15 mouse cellular contexts compared by ENCODE assay signal in the genomic region with DNA sequence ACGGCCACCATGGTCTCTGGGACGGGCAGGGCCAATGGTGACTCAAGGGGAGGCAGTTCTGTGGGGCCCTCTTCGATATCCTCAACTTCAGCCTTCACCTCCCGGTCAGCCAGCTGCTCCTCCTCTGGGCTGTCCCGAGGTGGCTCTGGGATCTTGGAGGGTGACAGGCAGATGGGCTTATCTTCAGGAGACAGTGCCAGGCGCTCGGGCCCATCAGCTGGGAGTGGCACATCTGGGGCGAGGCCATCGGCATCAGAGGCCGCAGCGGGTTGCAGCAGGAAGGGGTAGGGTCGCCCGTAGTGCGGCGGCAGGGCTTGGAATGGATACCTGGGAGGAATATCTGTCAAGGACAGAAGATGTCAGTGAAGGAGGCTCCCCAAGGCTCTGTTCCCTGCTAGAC. TPM values are rescaled to one million over a fixed set of nuclear protein-coding genes. Genes with fewer than 3 reads are reported as not detected.
DNase-seq lines count a peak whose midpoint lies in the region; ATAC-seq and TF ChIP-seq lines count a peak whose summit lies in the region.
"Had no signal": no experiment of that assay in that cellular context is flagged by ENCODE, and none has a peak within 500 bp of the region (broad histone marks: within the 10 kb centered on the region; RNA-seq: fewer than 3 reads in every experiment).

No protein-coding gene starts in this region.

- ATAC-seq in forebrain, embryonic 13.5 days = no peak
- no peak for ATAC-seq in forebrain, embryonic 11.5 days (replicated peaks; ENCODE audit: low FRiP score)
- no peak for ATAC-seq in stomach, embryonic 16.5 days (ENCODE audit: insufficient read depth, low FRiP score)
- no peak for ATAC-seq in stomach, postnatal 0 days (ENCODE audit: low FRiP score, low TSS enrichment)
- ATAC-seq in liver, embryonic 14.5 days (ENCODE audit: insufficient read depth) = peak; percentile 84
- ATAC-seq: forebrain, embryonic 14.5 days; inflammation-experienced regulatory T-cells, adult 6 months had no signal

- 0 out of 2 replicates have a peak overlapping the region, but pooled peaks have one; percentile 12 for H3K27ac ChIP-seq in forebrain, embryonic 13.5 days
- H3K27ac ChIP-seq in forebrain, embryonic 11.5 days (ENCODE audit: low read depth, low read length) = no peak overlapping the region
- no peak overlapping the region for H3K27ac ChIP-seq in stomach, embryonic 16.5 days (ENCODE audit: low read length)
- no peak overlapping the region for H3K27ac ChIP-seq in stomach, postnatal 0 days (replicated peaks)
- no peak overlapping the region for H3K27ac ChIP-seq in liver, embryonic 14.5 days
- H3K27ac ChIP-seq: hindbrain, embryonic 12.5 days had no signal

- peaks cover 86% of the 10 kb centered on the region for H3K36me3 ChIP-seq in forebrain, embryonic 13.5 days (ENCODE audit: poor library complexity, severe bottlenecking)
- H3K36me3 ChIP-seq in forebrain, embryonic 11.5 days (ENCODE audit: control insufficient read depth, insufficient read depth, low read length) = peaks cover 34% of the 10 kb centered on the region
- peaks cover 31% of the 10 kb centered on the region for H3K36me3 ChIP-seq in stomach, embryonic 16.5 days (ENCODE audit: control insufficient read depth, insufficient read depth, low read length)
- H3K36me3 ChIP-seq in stomach, postnatal 0 days (ENCODE audit: control insufficient read depth, insufficient read depth, low read length) = peaks cover 42% of the 10 kb centered on the region
- H3K36me3 ChIP-seq in liver, embryonic 14.5 days (replicated peaks; ENCODE audit: control insufficient read depth, insufficient read depth, low read depth) = peaks cover 6% of the 10 kb centered on the region

- H3K9ac ChIP-seq in forebrain, embryonic 13.5 days = no peak overlapping the region
- no peak overlapping the region for H3K9ac ChIP-seq in forebrain, embryonic 11.5 days (ENCODE audit: low read length)
- H3K9ac ChIP-seq in stomach, embryonic 16.5 days (ENCODE audit: low read length) = peak overlapping the region; percentile 21; the same call in 1 of the 2 replicates
- no peak overlapping the region for H3K9ac ChIP-seq in stomach, postnatal 0 days (ENCODE audit: low read length)
- H3K9ac ChIP-seq in liver, embryonic 14.5 days (replicated peaks) = no peak overlapping the region
- H3K9ac ChIP-seq: hindbrain, embryonic 12.5 days had no signal

- H3K27me3 ChIP-seq in forebrain, embryonic 13.5 days = no peaks in the 10 kb centered on the region
- H3K27me3 ChIP-seq in forebrain, embryonic 11.5 days (ENCODE audit: control insufficient read depth, insufficient read depth, low read length) = no peaks in the 10 kb centered on the region
- no peaks in the 10 kb centered on the region for H3K27me3 ChIP-seq in stomach, embryonic 16.5 days (ENCODE audit: control insufficient read depth, insufficient read depth, low read length)
- H3K27me3 ChIP-seq in stomach, postnatal 0 days (ENCODE audit: control insufficient read depth, insufficient read depth, low read length) = no peaks in the 10 kb centered on the region
- no peaks in the 10 kb centered on the region for H3K27me3 ChIP-seq in liver, embryonic 14.5 days (ENCODE audit: control insufficient read depth, insufficient read depth, low read length)
- H3K27me3 ChIP-seq: hindbrain, embryonic 12.5 days had no signal

- no peak for DNase-seq in forebrain, embryonic 11.5 days (ENCODE audit: low spot score)
- DNase-seq in stomach, postnatal 0 days (ENCODE audit: low spot score) = no peak
- DNase-seq in liver, embryonic 14.5 days (ENCODE audit: low read depth in 3 of 3, low spot score in 3 of 3) = peak; percentile 16 to 22 (median 19)
- DNase-seq in adipocyte (ENCODE audit: low spot score) = no peak
- DNase-seq in cerebellum, adult 9-10 months = no peak
- DNase-seq: B cell, adult 2 months; cerebellum, adult 9-11 months; kidney, adult 8-10 months; kidney, postnatal 25 days; thymus, postnatal 36 days had no signal

- H3K4me1 ChIP-seq in forebrain, embryonic 13.5 days = peaks cover 23% of the 10 kb centered on the region
- H3K4me1 ChIP-seq in forebrain, embryonic 11.5 days (replicated peaks; ENCODE audit: control insufficient read depth, insufficient read depth, low read length) = peaks cover 14% of the 10 kb centered on the region; the same call in 1 of the 2 replicates
- H3K4me1 ChIP-seq in stomach, embryonic 16.5 days (ENCODE audit: control insufficient read depth, insufficient read depth, low read length) = peaks cover 10% of the 10 kb centered on the region; the same call in 1 of the 2 replicates
- H3K4me1 ChIP-seq in stomach, postnatal 0 days (replicated peaks; ENCODE audit: control insufficient read depth, insufficient read depth) = 0 out of 2 replicates have a peak, but pooled peaks cover 2% of the 10 kb centered on the region
- peaks cover 0 to 5% of the 10 kb centered on the region in 2 experiments; a peak in 1 of 4 replicates for H3K4me1 ChIP-seq in liver, embryonic 14.5 days (replicated peaks; ENCODE audit: control insufficient read depth in 2 of 2, insufficient read depth in 2 of 2, low read length in 1 of 2)

- WGBS in forebrain, embryonic 13.5 days = 95% methylated on average over 15 of the region's 15 CpGs
- 94% methylated on average over 15 of the region's 15 CpGs for WGBS in forebrain, embryonic 11.5 days
- 85% methylated on average over 15 of the region's 15 CpGs for WGBS in stomach, embryonic 16.5 days
- WGBS in stomach, postnatal 0 days = 82% methylated on average over 15 of the region's 15 CpGs
- WGBS in liver, embryonic 14.5 days (ENCODE audit: insufficient replicate concordance) = 57% methylated on average over 15 of the region's 15 CpGs

- H3K4me2 ChIP-seq in forebrain, embryonic 13.5 days = no peak overlapping the region
- no peak overlapping the region for H3K4me2 ChIP-seq in forebrain, embryonic 11.5 days (ENCODE audit: low read depth, low read length, severe bottlenecking)
- no peak overlapping the region for H3K4me2 ChIP-seq in stomach, embryonic 16.5 days (ENCODE audit: low read depth, low read length)
- no peak overlapping the region for H3K4me2 ChIP-seq in stomach, postnatal 0 days (replicated peaks; ENCODE audit: low read depth)
- H3K4me2 ChIP-seq in liver, embryonic 14.5 days (ENCODE audit: low read depth) = peak overlapping the region; percentile 20; the same call in 1 of the 2 replicates
- H3K4me2 ChIP-seq: hindbrain, embryonic 12.5 days had no signal

- no peaks in the 10 kb centered on the region for H3K9me3 ChIP-seq in forebrain, embryonic 13.5 days (replicated peaks)
- H3K9me3 ChIP-seq in forebrain, embryonic 11.5 days (ENCODE audit: control insufficient read depth, low read length) = no peaks in the 10 kb centered on the region
- H3K9me3 ChIP-seq in stomach, embryonic 16.5 days (replicated peaks; ENCODE audit: control insufficient read depth, low read length) = no peaks in the 10 kb centered on the region
- H3K9me3 ChIP-seq in stomach, postnatal 0 days (ENCODE audit: control insufficient read depth, low read length) = no peaks in the 10 kb centered on the region
- H3K9me3 ChIP-seq in liver, embryonic 14.5 days (ENCODE audit: control insufficient read depth, low read length) = no peaks in the 10 kb centered on the region
- H3K9me3 ChIP-seq: hindbrain, embryonic 12.5 days had no signal

- no peak for TF ChIP-seq CTCF in stomach, postnatal 0 days (IDR thresholded peaks at IDR 0.05; ENCODE audit: low read depth)
- TF ChIP-seq CTCF in liver, embryonic 14.5 days (IDR thresholded peaks at IDR 0.05; ENCODE audit: low read depth) = no peak

- no peak for TF ChIP-seq EP300 in stomach, postnatal 0 days (optimal IDR thresholded peaks at IDR 0.05)
- peak; percentile 48; the same call in 1 of the 2 replicates for TF ChIP-seq EP300 in liver, embryonic 14.5 days (IDR thresholded peaks at IDR 0.05; ENCODE audit: low read depth)

- no peak overlapping the region for H3K4me3 ChIP-seq in forebrain, embryonic 13.5 days
- H3K4me3 ChIP-seq in forebrain, embryonic 11.5 days (ENCODE audit: low read depth, low read length) = no peak overlapping the region
- H3K4me3 ChIP-seq in stomach, embryonic 16.5 days (replicated peaks; ENCODE audit: low read length) = no peak overlapping the region
- H3K4me3 ChIP-seq in stomach, postnatal 0 days (ENCODE audit: low read depth, low read length) = no peak overlapping the region
- no peak overlapping the region for H3K4me3 ChIP-seq in liver, embryonic 14.5 days (ENCODE audit: insufficient read depth in 1 of 2, low read depth in 2 of 2, low read length in 2 of 2)
- H3K4me3 ChIP-seq: hindbrain, embryonic 12.5 days had no signal

RNA-seq across cellular contexts. Expression of a gene that starts 45.5 kb away (rescaled TPM):
- 34.7 and 35.9 TPM in 2 replicates for polyA plus RNA-seq in forebrain, embryonic 13.5 days (2015; fragmentation: Nextera tagmentation; extraction: Ambion mirVana)
- 55.2 and 55.7 TPM in 2 replicates for polyA plus RNA-seq in forebrain, embryonic 11.5 days (2014; fragmentation: Nextera tagmentation; extraction: Ambion mirVana)
- polyA plus RNA-seq in stomach, embryonic 16.5 days (2015; fragmentation: Nextera tagmentation; extraction: Ambion mirVana) = 15.3 and 16.9 TPM in 2 replicates
- 12.0 and 12.5 TPM in 2 replicates for polyA plus RNA-seq in stomach, postnatal 0 days (2015; fragmentation: Nextera tagmentation; extraction: Ambion mirVana)
- polyA plus RNA-seq in liver, embryonic 14.5 days (2012; rRNA removed) = 2.3 and 2.8 TPM in 2 replicates
- polyA plus RNA-seq in liver, embryonic 14.5 days (2014; fragmentation: Nextera tagmentation; extraction: Ambion mirVana) = 2.9 and 3.4 TPM in 2 replicates

Comparison
In these comparisons a context has a peak if more than half of its experiments do, and no peak if none do; other contexts are left out.
1. DNase-seq: peak in liver, embryonic 14.5 days (3 of 3); none in forebrain, embryonic 11.5 days (single experiment), stomach, postnatal 0 days (single experiment), adipocyte (single experiment) and cerebellum, adult 9-10 months (single experiment).